Mouse (Mus musculus) stomach, embryonic 16.5 days (tissue): ENCODE results near the gene Arl1. TPM values are rescaled to one million over a fixed set of nuclear protein-coding genes. Genes with fewer than 3 reads are reported as not detected.
"Not testable (repeated sequence)": the region's sequence is repeated elsewhere in the genome, so short reads cannot be mapped to it uniquely, and the experiment has no call there.

Source experiments
- ATAC-seq: fragments of 200-750 bp; cut with Nextera tagmentation; 2 replicates; pipeline ENCODE4 v1.8.0; 2017; ENCODE audit warnings: moderate number of reproducible peaks, moderate TSS enrichment; ENCODE audit not compliant: insufficient read depth, low FRiP score
- H3K27ac ChIP-seq: fragments of 300-500 bp; sonication (generic); 2 replicates; pipeline ENCODE4 v1.5.1; 2014; ENCODE audit warnings: low read length
- H3K27me3 ChIP-seq: fragments of 300-500 bp; sonication (generic); 2 replicates; pipeline ENCODE4 v1.6.1; 2014; ENCODE audit warnings: low read length, control low read depth, mixed read lengths; ENCODE audit not compliant: control insufficient read depth, insufficient read depth
- H3K36me3 ChIP-seq: fragments of 300-500 bp; sonication (generic); 2 replicates; pipeline ENCODE4 v1.6.1; 2014; ENCODE audit warnings: low read length; ENCODE audit not compliant: control insufficient read depth, insufficient read depth
- H3K4me1 ChIP-seq: fragments of 300-500 bp; sonication (generic); 2 replicates; pipeline ENCODE4 v1.6.1; 2014; ENCODE audit warnings: low read length, control low read depth, mixed read lengths; ENCODE audit not compliant: control insufficient read depth, insufficient read depth
- H3K4me2 ChIP-seq: fragments of 300-500 bp; sonication (generic); 2 replicates; pipeline ENCODE4 v1.6.1; 2014; ENCODE audit warnings: low read depth, low read length, mixed read lengths
- H3K4me3 ChIP-seq: fragments of 300-500 bp; sonication (generic); replicated peaks from 2 replicates; pipeline ENCODE4 v1.5.1; 2014; ENCODE audit warnings: mild to moderate bottlenecking, low read length
- H3K9ac ChIP-seq: fragments of 300-500 bp; sonication (generic); 2 replicates; pipeline ENCODE4 v1.6.1; 2014; ENCODE audit warnings: low read length
- H3K9me3 ChIP-seq: fragments of 300-500 bp; sonication (generic); replicated peaks from 2 replicates; pipeline ENCODE4 v1.6.1; 2016; ENCODE audit warnings: low read length, control low read depth; ENCODE audit not compliant: control insufficient read depth
- WGBS: fragments of 180-500 bp; shearing (Covaris S2); extraction: QIAGEN DNeasy Blood & Tissue Kit; methylation state at CpG from one replicate; pipeline ENCODE4 v1.1.7; 2014; 5-methylcytosine and 5-hydroxymethylcytosine counted together
- polyA plus RNA-seq: library from polyadenylated mRNA; unstranded; fragments of >200 nt; fragmentation: Nextera tagmentation; extraction: Ambion mirVana; gene quantifications from 2 replicates; pipeline ENCODE4 v1.2.1, GENCODE M21; 2015

Arl1 gene
- polyA plus RNA-seq, 1 experiment from 2014 or later = 213 TPM

- no peak overlapping the region for H3K27ac ChIP-seq
- H3K4me2 ChIP-seq = no peak overlapping the region
- H3K36me3 ChIP-seq = 0 out of 2 replicates have a peak, but pooled peaks cover 8% of the 10 kb centered on the region
- ATAC-seq = no peak
- no peaks in the 10 kb centered on the region for H3K27me3 ChIP-seq
- H3K4me1 ChIP-seq = no peaks in the 10 kb centered on the region
- no peaks in the 10 kb centered on the region for H3K9me3 ChIP-seq
- WGBS = 84% methylated on average over 4 of the region's 4 CpGs
- no peak overlapping the region for H3K9ac ChIP-seq
- H3K4me3 ChIP-seq = no peak overlapping the region
Measured at GRCm38 (mm10) chr10:88780716-88781115, 50.1 kb downstream of the Arl1 start.

DNA sequence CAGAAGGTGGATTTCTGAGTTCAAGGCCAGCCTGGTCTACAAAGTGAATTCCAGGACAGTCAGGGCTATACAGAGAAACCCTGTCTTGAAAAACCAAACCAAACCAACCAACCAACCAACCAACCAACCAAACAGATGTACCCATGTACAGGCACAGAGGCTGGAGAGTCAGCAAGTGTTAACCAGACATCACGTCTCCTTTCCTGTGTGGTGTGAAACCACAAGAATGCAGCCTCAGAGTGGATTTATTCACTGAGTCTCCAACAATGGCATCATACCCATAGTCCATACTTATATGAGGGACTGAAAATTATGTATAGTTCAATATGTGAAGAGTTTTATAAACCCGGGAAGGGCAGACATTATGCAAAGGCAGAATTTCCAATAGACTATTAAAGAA is 52.5 kb downstream of the Arl1 start:
- not testable (repeated sequence) for H3K36me3 ChIP-seq, ATAC-seq, H3K4me3 ChIP-seq, H3K4me2 ChIP-seq, H3K27ac ChIP-seq, H3K9ac ChIP-seq, H3K9me3 ChIP-seq, H3K4me1 ChIP-seq, H3K27me3 ChIP-seq
- WGBS = 89% methylated on average over 2 of the region's 2 CpGs

- ATAC-seq = no peak
- H3K4me1 ChIP-seq = no peaks in the 10 kb centered on the region
- H3K4me2 ChIP-seq = no peak overlapping the region
- no peaks in the 10 kb centered on the region for H3K36me3 ChIP-seq
- H3K27ac ChIP-seq = no peak overlapping the region
- no peak overlapping the region for H3K4me3 ChIP-seq
- WGBS = 92% methylated on average over 5 of the region's 5 CpGs
- no peaks in the 10 kb centered on the region for H3K9me3 ChIP-seq
- H3K27me3 ChIP-seq = no peaks in the 10 kb centered on the region
- no peak overlapping the region for H3K9ac ChIP-seq
Measured at GRCm38 (mm10) chr10:88783941-88784340, 53.3 kb downstream of the Arl1 start.

DNA sequence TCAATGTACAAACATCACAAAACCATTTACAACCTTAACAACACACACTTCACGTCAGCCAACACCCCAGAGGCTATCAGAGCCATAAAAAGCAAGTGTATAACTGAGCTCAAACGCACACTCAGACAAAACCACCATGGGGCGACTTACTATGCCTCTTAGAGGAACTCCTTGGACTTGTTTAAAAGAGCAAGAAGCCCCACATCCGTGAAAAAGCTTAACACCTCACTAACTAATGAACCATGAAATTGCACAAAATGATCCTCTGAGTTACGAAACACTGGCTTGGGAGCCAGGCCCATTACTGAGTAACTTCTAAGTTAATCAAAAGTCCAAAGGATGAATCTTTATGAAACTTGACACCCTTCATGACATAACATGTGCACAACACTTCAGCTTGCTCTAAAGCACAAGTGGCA is 53.9 kb downstream of the Arl1 start:
- H3K36me3 ChIP-seq = no peaks in the 10 kb centered on the region
- H3K9me3 ChIP-seq = no peaks in the 10 kb centered on the region
- ATAC-seq = no peak
- no peak overlapping the region for H3K4me2 ChIP-seq
- 80% methylated on average over 5 of the region's 5 CpGs for WGBS
- H3K4me1 ChIP-seq = no peaks in the 10 kb centered on the region
- no peaks in the 10 kb centered on the region for H3K27me3 ChIP-seq
- H3K27ac ChIP-seq = no peak overlapping the region
- H3K4me3 ChIP-seq = no peak overlapping the region
- no peak overlapping the region for H3K9ac ChIP-seq

GRCm38 (mm10) chr10:88793671-88794070 is 63.0 kb downstream of the Arl1 start:
- peaks cover 10% of the 10 kb centered on the region; the same call in 1 of the 2 replicates for H3K36me3 ChIP-seq
- no peaks in the 10 kb centered on the region for H3K4me1 ChIP-seq
- no peak overlapping the region for H3K4me2 ChIP-seq
- H3K27ac ChIP-seq = no peak overlapping the region
- H3K4me3 ChIP-seq = no peak overlapping the region
- H3K9me3 ChIP-seq = no peaks in the 10 kb centered on the region
- H3K27me3 ChIP-seq = no peaks in the 10 kb centered on the region
- no peak for ATAC-seq
- no peak overlapping the region for H3K9ac ChIP-seq

Other genes starting within 250 kb of the Arl1 start
- gene Chpt1, start 226.8 kb upstream of the Arl1 start, polyA plus RNA-seq = 15.3 and 16.5 TPM in 2 replicates
- 4.5 and 92.0 TPM in 2 replicates for gene Mybpc1, start 125.7 kb upstream of the Arl1 start, polyA plus RNA-seq
- gene Spic, start 45.8 kb upstream of the Arl1 start, polyA plus RNA-seq = 1.9 TPM in 2 replicates
- gene Utp20, start 95.9 kb downstream of the Arl1 start, polyA plus RNA-seq = 13.4 and 14.6 TPM in 2 replicates
- gene Slc5a8, start 155.1 kb downstream of the Arl1 start, polyA plus RNA-seq = 0.12 and 0.30 TPM in 2 replicates